In the genomic region with DNA sequence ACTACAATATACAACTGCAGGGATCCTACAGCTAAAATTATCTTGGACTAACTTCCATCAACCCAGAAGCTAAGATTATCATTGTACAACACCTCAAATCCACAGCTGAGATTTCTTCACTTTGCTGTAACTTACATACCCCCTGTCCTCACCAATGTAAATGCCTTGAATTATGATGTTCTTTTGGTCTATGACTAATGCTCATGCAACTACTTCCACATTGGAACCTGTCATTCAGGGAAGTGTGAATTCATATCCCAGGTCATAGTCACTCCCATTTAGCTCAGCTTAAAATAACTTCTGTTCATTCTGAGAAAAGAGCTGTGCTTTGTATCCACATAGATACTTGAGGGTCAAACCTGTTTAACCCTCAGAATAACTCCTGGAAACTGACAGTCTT, we compare ENCODE assay signal across 22 mouse cellular contexts.
"Had no signal": no experiment of that assay in that cellular context is flagged by ENCODE, and none has a peak within 500 bp of the region (broad histone marks: within the 10 kb centered on the region; RNA-seq: fewer than 3 reads in every experiment).

No protein-coding gene starts in this region.

- H3K4me3 ChIP-seq: limb, embryonic 12.5 days; limb, embryonic 15.5 days; megakaryocyte, embryonic 14.5 days; midbrain, embryonic 10.5 days; midbrain, embryonic 13.5 days had no signal

- H3K4me2 ChIP-seq: limb, embryonic 12.5 days; limb, embryonic 15.5 days; liver, embryonic 11.5 days; lung, embryonic 14.5 days; midbrain, embryonic 13.5 days had no signal

- DNase-seq: kidney, postnatal 14 days; kidney, postnatal 4 days; left cerebral cortex, postnatal 4 days; liver, postnatal 0 days; lung, embryonic 14.5 days; lung, postnatal 36 days; right cerebral cortex, adult 18-20 months; right cerebral cortex, postnatal 14 days; right cerebral cortex, postnatal 4 days; thymus, adult 2 months; thymus, postnatal 14 days; thymus, postnatal 4 days had no signal

- H3K9ac ChIP-seq: limb, embryonic 12.5 days; limb, embryonic 15.5 days; liver, embryonic 14.5 days; liver, postnatal 0 days; lung, embryonic 14.5 days; midbrain, embryonic 13.5 days had no signal

- H3K27ac ChIP-seq: limb, embryonic 12.5 days; limb, embryonic 15.5 days; liver, embryonic 14.5 days; midbrain, embryonic 10.5 days; midbrain, embryonic 13.5 days; stomach, postnatal 0 days had no signal

- H3K27me3 ChIP-seq: limb, embryonic 12.5 days; limb, embryonic 15.5 days; megakaryocyte, embryonic 14.5 days; midbrain, embryonic 13.5 days had no signal

- H3K9me3 ChIP-seq: limb, embryonic 12.5 days; limb, embryonic 15.5 days; midbrain, embryonic 10.5 days; midbrain, embryonic 13.5 days had no signal

- ATAC-seq: liver, postnatal 0 days; lung, postnatal 0 days; midbrain, embryonic 13.5 days; midbrain, embryonic 16.5 days had no signal

- H3K4me1 ChIP-seq: limb, embryonic 12.5 days; limb, embryonic 15.5 days; megakaryocyte, embryonic 14.5 days; midbrain, embryonic 10.5 days; midbrain, embryonic 13.5 days had no signal

- H3K36me3 ChIP-seq: limb, embryonic 12.5 days; limb, embryonic 15.5 days; midbrain, embryonic 10.5 days; midbrain, embryonic 13.5 days had no signal
